Mouse (Mus musculus): Measurements from ENCODE around the gene Fndc9.

- TF ChIP-seq HCFC1 (IDR thresholded peaks at IDR 0.05; ENCODE audit: borderline replicate concordance, insufficient read depth, low read length), result no peak
- no peak for TF ChIP-seq ZNF384 (IDR thresholded peaks at IDR 0.05; ENCODE audit: low read depth, low read length)
- no peak for TF ChIP-seq ZC3H11A (IDR thresholded peaks at IDR 0.05; ENCODE audit: borderline replicate concordance, low read depth, low read length)
- TF ChIP-seq MAFK (IDR thresholded peaks at IDR 0.05; ENCODE audit: insufficient read depth, low read depth, low read length), result no peak
Observed at GRCm38 (mm10) chr11:46241150-46241673, 5.9 kb downstream of the Fndc9 start.
